Mouse (Mus musculus): Measurements from ENCODE around the gene Spink2. TPM values are rescaled to one million over a fixed set of nuclear protein-coding genes. Genes with fewer than 3 reads are reported as not detected.
A peak's percentile ranks its signal among the peaks of the same experiment; 100 is the strongest.
"Not testable (repeated sequence)": the region's sequence is repeated elsewhere in the genome, so short reads cannot be mapped to it uniquely, and the experiment has no call there.

Spink2 gene
- total RNA-seq, 2 experiments from 2014 or later = not detected

DNA sequence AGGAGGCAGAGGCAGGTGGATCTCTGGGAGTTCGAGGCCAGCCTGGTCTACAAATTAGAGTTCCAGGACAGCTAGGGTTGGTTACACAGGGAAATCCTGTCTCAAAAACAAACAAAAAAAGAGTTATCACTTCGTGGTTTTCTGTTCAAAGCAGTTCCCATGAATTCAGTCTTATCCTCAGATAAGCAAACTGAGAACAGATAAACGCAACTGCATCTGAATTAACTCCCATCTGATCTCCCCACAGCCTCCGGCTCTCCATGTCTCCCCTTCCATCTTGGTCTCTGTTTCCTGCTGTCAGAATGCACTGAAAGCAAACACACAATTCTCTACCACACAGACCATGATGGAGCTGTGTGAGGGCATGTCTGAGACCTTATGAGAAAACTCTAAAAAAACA lies 10.6 kb downstream of the Spink2 start:
- no peak for DNase-seq (ENCODE audit: low spot score)

DNA sequence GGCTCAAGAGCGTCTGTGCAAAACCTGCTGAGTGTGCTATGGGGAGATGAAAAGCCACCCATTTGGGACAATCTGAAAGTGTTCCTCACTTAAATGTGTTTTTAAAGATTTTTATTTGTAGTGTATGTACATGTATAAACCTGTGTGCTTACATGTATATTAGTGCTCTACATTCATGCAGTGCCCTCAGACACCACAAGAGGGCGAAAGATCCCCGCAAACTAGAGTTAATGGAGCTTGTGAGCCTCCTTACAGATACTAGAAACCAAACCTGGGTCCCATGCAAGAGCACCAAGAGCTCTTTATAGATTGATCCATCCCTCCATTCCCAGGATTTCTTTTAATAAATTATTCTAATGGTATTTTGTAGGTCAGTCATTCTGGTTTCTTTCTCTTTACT lies 17.3 kb downstream of the Spink2 start:
- peak; percentile 50 for DNase-seq (ENCODE audit: low spot score)

DNA sequence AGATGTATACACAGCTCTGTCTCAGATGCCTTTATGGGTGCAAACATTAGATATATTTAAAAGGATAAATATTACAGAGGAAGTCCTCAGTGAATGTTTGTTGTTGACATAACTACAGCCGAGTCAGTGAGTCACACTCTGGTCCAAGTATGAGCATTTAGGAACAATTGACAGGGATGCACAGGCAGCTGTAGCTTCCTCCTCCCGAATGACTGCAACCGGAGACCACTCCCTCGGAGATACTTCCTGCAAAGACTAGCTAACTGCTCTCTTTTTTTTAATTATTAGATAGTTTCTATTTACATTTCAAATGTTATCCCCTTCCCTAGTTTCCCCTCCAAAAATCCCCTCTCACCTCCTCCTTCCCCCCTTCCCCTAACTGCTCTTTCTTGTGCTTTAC lies 18.0 kb downstream of the Spink2 start:
- DNase-seq (ENCODE audit: low spot score) = no peak

DNA sequence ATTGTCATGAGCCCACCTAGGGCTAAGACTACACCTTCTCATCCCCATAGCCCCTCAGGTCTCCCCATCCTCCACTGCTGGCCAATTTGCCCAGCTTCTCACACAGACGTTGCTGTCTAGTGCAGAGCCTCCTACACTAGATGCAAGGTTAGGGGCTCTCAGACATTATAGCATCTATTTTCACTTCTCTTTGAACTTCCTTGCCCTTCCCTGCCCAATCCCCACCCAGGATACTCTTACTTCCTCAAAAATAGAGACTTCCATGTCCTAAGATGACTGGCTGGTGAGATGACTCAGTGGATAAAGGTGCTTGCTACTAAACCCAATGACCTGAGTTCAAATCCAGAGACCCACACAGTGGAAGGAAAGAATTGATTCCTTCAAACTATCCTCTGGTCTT lies 19.6 kb downstream of the Spink2 start:
- DNase-seq (ENCODE audit: low spot score) = no peak

DNA sequence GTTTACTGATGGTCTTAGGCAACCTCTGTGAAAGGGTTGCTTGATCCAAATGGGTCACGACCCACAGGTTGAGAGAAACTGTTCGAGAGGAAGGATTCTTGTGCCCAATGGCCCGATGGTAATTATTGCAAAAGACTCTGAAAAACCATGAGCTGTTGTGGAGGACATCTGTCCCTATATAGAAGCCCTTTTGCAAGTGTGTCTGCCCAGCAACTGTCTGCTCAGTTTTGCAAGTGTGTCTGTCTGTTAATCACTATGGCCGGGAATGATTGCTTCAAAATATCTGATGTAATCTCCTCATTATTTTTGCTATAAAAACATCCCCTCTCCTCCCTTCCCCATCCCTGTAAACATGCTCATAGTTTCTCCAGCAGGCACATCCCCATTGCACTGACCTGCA lies 20.2 kb downstream of the Spink2 start:
- DNase-seq (ENCODE audit: low spot score) = no peak

DNA sequence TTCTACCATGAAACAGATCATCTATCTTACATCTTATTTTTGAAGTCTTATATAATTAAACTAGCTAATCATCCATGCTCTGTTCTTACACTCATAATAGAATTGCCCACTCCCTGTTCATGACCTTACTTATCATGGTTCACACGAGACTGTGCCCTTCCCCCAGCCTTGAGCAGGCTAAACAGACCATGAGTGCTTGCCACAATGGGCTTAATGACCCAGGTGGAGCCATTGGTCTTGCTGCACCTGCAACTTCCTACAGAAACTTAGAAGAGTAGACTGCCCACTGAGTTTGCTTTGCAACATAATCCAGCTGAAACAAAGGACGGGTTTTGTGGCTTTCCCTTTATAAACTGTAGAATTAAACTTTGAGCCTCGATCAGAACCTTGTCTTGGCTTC lies 22.5 kb downstream of the Spink2 start:
- no peak for DNase-seq (ENCODE audit: low spot score)

DNA sequence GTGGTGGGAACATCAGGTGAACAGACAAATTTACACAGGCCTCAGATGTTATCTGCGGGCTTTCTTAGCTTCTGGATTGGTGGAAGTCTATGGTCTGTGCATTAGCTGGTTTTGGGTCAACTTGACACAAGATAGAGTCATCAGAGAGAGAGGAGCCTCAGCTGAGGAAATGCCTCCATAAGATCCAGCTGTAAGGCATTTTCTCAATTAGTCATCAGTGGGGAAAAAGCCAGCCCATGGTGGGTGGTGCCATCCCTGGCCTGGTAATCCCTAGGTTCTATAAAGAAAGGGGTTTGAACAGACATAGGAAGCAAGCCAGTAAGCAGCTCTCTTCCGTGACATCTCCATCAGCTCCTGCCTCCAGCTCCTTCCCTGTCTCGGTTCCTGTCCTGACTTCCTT lies 25.9 kb downstream of the Spink2 start:
- no peak for DNase-seq (ENCODE audit: low spot score)

DNA sequence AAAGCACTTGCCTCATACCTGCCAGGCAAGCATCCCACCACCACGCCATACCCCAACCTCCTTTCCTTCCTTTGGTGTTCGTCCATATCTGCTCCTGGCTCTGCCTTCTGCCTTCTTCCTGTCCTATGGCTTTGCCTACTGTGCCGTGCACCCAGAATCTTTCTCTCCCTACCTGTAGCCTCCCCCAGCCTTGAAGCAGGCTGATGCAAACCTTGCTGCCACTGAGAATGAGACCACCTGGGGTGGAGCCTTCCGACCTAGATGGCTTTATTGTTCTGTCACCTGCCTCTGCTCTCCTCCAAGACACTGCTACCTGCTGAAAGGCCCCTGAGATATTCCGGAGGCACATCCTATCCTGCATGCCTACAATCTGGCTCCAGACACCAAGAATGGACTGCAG lies 27.4 kb downstream of the Spink2 start:
- DNase-seq (ENCODE audit: low spot score) = not testable (repeated sequence)

DNA sequence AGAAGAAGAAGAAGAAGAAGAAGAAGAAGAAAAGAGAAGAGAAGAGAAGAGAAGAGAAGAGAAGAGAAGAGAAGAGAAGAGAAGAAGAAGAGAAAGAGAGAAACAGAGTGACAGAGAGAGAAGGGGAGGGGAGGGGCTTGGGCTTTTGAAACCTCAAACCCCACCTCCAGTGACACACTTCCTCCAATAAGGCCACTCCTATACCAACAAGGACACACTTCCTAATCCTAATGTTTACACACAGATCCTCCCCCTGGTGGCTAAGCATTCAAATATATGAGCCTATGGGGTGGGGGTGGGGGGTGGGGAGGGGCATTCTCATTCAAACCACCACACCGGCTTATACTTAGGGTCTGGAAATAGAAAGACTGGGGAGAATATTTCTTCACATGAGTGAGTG lies 27.9 kb downstream of the Spink2 start:
- DNase-seq (ENCODE audit: low spot score) = no peak

DNA sequence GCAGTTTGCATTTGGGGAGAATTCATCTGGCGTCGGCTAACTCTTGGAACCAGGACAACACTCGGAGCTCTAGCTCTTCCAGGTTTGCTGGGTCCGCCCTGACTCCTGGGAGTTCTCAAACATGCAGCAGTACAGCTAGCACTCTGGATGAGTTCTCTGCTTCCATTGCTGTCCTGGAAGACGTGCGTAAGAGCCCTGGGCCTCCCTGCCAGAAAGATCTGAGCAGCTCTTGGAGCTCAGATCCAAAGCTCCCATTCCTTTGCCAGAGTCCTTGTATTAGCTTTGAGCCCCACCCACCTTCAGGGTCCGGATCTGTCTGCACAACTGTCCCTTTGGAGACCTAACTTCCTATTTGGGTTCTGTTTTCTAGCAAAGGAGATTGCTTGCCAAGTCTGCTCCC lies 29.8 kb downstream of the Spink2 start:
- peak; percentile 78 for DNase-seq (ENCODE audit: low spot score)

DNA sequence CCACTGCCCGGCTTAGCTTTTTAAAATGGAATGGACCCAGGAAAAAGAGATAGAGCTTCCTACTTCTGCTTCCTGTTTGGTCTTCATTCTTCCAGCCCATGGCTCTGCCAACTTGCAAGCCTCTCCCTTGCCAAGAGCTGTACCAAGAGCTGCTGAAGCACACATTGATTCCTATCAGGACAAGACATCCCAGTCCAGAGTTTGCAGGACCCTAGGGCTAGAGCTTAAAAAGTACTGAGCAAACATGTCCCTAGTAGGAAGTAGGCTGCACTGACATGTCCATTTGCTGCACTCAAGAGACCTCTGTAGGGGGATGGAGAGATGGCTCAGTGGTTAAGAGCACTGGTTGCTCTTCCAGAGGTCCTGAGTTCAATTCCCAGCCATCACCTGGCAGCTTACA lies 32.3 kb downstream of the Spink2 start:
- no peak for DNase-seq (ENCODE audit: low spot score)

DNA sequence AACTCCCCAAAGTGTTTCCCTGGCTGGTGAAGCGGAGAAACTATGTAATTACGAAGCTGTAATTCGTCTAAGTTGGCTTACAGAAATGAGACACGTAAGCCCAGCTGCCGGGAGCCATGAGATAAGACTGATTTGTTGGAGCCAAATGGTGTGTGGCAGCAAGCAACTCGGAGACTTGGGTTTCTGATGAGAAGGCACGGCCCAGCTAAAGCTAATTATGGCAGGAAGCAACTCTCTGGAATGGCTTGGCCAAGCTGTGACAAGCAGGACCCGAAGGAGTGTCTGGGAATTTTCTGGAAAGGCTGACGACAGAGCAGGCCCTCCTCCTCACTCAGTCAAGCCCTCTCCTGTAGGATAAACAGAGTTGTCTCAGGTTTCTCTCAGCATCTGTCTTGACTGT lies 33.3 kb downstream of the Spink2 start:
- DNase-seq (ENCODE audit: low spot score) = peak; percentile 47

DNA sequence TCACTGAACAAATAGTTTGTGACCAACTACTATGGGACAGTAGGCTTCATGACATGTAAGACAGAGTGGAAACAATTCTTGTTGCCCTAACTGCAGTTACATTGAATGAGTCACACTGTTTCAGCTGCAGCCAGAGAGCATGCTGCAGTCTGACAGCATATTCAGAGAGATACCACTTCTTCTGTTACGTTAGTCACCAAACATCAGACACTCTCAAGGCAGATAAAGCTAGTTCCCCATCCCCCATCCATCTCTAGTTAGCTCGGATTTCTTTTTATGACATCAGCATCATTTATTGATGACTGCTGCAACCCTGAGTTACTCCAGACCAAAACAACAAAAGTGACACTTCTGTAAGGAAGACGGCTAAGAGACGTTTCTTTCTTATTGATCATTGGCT lies 36.5 kb downstream of the Spink2 start:
- no peak for DNase-seq (ENCODE audit: low spot score)

DNA sequence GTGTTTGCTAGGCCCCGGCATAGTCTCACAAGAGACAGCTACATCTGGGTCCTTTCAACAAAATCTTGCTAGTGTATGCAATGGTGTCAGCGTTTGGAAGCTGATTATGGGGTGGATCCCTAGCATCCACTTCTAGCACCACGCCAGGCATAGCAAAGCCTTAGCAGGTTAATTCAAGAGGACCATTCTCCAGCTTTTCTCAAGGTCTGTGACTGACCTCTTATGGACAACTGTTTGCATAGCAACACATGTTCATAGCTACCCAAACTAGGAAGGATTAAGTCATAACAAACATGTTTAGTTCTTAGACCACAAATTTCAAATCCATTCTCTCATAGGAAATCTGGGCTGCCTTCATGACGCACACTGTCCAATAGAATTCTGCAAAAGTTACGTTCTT lies 40.7 kb downstream of the Spink2 start:
- peak; percentile 53 for DNase-seq (ENCODE audit: low spot score)

DNA sequence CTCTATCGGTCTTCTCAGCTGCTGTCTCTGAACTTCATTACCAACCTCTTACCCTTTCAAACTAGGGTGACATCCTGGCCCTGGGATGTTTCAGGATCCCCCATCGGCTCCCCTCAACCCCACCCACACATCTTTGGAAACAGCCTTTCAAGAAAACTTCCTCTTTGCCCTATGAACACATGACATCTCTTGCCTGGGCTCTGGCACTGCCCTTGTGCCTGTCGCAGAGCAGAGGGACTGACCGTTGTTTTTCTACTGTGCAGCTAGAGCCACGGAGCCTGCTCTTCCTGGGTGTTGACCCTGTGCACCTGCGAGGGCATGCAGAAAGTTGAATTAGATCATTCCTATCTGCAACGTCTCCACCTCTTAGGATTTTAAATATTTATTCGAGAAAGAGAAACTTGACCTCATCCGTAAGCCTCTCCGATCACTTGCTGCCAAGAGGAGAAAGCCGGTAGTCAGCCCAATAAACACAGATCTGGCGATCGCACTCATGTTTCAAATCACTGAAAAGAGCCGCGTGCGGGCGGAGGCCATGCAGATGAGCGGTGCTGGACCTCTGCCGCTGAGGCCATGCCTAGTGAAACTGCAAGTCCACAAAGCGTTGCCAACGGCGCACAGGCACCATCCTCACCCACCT lies 43.8 kb downstream of the Spink2 start:
- DNase-seq (ENCODE audit: low spot score) = no peak

DNA sequence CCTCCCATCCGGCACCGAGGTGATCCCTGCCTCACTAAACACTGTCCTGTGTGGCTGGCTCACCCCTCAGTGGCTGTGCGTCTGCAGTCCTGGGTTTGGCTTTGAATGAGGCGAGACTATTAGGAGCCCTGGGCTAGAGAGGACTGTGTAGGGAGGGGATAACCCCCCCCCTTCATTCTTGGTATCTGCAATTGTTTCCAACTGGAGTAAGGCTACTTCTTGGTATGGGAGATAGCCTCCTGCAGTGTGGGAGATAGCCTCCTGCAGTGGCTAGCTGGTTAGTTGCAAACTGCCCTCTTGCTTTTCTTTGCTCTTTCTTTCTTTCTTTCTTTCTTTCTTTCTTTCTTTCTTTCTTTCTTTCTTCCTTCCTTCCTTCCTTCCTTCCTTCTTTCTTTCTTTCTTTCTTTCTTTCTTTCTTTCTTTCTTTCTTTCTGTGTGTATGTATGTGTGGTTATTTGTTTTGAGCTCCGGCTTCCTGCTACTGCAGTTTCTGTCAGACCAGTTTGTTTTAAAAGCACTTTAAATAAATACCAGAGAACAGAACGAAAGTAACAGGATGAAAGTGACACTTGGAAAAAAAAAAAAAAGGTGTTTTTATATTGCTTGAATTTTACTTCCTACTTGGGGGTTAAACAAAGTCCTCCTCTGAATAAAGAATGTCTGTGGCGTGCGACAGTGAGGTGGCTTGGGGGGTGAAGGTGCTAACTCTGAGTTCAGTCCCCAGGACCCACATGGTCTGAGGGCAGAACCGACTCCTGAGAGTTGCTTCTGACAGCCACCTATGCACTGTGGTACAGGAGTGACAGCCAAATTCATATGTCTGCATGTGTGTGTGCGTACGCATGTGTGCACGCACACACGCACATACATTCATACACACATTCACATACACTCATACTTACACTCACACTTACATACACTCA lies 45.3 kb downstream of the Spink2 start:
- DNase-seq (ENCODE audit: low spot score) = no peak

DNA sequence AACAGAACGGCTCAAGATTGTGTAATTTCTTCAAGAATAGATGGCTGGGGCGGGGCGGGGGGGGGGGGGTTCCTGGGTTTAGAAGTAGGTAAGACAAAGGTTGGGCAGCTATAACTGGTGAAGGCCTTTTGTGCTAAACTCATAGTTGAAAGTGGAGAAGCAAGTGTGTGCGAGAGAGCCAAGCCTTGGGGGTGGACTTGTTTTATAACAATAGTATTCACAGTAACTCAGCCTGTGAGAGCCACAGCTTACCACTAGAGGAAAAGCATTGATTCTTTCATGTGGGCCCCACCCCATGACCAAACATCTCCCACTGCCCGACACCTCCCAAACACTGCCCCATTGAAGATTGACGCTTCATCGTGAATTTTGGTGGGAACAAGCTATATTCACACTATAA lies 47.7 kb downstream of the Spink2 start:
- no peak for DNase-seq (ENCODE audit: low spot score)

DNA sequence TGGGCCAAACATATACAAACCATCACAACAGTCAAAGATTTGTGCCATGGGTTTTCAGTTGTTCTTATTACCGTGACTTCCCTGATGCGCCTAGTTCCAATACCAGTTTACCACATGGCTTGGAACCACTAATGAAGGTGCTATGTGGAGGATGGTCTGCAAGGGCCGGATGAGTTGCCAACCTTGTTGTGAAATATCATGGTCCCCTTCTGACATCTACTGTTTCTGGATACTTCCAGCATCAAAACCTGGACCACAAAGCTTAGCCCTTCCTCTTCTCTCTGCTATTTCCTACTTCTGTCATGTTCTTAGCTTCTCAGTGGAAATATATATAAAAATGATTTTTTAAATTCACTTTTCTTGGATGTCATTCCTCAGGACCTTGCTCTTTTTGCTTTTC lies 48.7 kb downstream of the Spink2 start:
- DNase-seq (ENCODE audit: low spot score) = no peak

DNA sequence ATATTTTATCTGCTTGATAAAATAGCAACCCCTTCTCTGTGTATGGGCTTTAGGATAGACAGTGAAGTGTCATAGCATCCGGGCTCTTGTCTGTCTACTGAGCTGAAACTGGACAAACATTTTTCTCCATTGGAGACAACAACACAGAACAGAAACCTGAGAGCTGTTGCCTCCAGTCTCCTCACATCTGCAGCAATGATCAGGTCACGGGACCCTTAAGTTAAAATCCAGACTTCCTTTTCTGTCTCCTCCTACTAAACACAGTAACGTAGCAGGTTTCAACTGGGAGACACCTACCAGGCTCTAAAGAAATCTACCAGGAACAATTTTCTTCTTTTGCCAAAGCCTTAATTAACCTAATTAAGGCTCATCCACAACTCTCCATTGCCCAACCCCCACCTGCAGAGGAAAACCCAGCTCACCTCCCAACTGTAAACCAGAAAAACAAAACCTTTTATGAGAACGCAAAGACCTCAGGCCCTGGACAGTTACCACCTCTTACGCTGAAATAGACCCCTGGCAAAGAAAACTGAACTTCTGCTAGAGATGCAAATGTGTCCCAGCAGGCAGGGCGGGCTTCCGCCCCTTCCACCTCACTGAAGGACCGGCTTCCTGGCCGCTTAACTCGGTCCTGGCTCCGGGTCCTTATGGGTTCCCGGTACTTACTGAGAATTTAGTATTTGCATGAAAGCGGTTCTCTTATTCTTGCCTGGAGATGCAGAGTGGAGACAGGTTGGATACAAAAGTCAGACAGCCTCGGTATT lies 53.3 kb downstream of the Spink2 start:
- DNase-seq (ENCODE audit: low spot score) = no peak

DNA sequence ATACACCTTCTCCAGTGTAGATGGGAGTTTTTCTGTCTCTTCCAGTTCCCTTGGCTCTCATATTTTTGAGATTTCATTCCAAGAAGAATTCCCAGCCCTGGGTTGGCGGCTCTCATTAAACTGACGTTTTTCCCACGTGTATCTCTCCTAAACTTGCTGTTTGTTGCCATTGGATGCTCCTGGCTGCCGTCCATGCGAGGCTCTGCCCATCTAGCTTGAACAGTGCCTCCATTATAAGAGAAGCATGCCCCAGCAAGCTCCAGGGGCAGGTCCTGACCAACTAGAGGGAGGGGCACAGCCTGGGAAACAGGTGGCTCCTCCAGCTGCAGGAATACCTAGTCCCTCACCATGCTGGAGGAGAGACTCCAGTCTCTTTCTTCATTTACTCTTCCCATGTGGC lies 54.3 kb downstream of the Spink2 start:
- DNase-seq (ENCODE audit: low spot score) = no peak

DNA sequence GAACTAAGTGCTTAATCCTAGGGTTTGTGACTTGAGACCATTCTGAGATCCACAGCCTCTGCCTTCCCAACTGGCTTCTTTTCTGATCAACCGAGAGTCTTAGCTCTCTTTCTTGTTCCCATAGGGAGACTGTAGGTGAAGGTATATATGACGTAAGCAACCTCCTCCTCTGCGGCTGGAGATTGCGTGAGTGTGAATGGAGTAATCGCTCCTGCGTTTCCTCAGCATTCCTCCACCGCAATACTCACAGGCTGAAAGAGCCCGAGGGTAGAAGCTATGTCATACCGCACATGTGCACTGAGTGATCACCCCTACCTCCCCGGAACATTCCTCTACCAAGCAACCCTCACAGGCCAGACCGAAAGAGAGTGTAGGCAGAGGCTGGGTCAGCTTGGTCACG lies 55.7 kb downstream of the Spink2 start:
- no peak for DNase-seq (ENCODE audit: low spot score)
